Mouse (Mus musculus) limb, embryonic 11.5 days (tissue): ENCODE results near the gene Npl. TPM values are rescaled to one million over a fixed set of nuclear protein-coding genes. Genes with fewer than 3 reads are reported as not detected.

Source experiments
- ATAC-seq: fragments of 200-750 bp; cut with Nextera tagmentation; 2 replicates; pipeline ENCODE4 v1.8.0; 2017; ENCODE audit warnings: low read depth; ENCODE audit not compliant: insufficient number of reproducible peaks, low FRiP score, low TSS enrichment
- DNase-seq: peaks from one replicate; pipeline ENCODE4 v3.0.0-alpha.2; 2015; ENCODE audit warnings: low spot score
- H3K27ac ChIP-seq: fragments of 300-500 bp; sonication (generic); replicated peaks from 2 replicates; pipeline ENCODE4 v1.5.1; 2014; ENCODE audit warnings: low read depth, mild to moderate bottlenecking, low read length
- H3K27me3 ChIP-seq: fragments of 300-500 bp; sonication (generic); 2 replicates; pipeline ENCODE4 v1.6.1; 2014; ENCODE audit warnings: mild to moderate bottlenecking, low read length, mixed read lengths; ENCODE audit not compliant: control insufficient read depth, insufficient read depth
- H3K36me3 ChIP-seq: fragments of 300-500 bp; sonication (generic); 2 replicates; pipeline ENCODE4 v1.6.1; 2014; ENCODE audit warnings: mild to moderate bottlenecking, low read length, moderate library complexity, mixed read lengths; ENCODE audit not compliant: control insufficient read depth, insufficient read depth
- H3K4me1 ChIP-seq: fragments of 300-500 bp; sonication (generic); 2 replicates; pipeline ENCODE4 v1.6.1; 2014; ENCODE audit warnings: low read length, mixed read lengths; ENCODE audit not compliant: control insufficient read depth, insufficient read depth
- H3K4me2 ChIP-seq: fragments of 300-500 bp; sonication (generic); 2 replicates; pipeline ENCODE4 v1.6.1; 2014; ENCODE audit warnings: low read depth, mild to moderate bottlenecking, moderate library complexity; ENCODE audit not compliant: severe bottlenecking
- H3K4me3 ChIP-seq: fragments of 300-500 bp; sonication (generic); 2 replicates; pipeline ENCODE4 v1.5.1; 2014; ENCODE audit warnings: low read depth, low read length
- H3K9ac ChIP-seq: fragments of 300-500 bp; sonication (generic); 2 replicates; pipeline ENCODE4 v1.6.1; 2014; ENCODE audit warnings: mild to moderate bottlenecking, low read length
- H3K9me3 ChIP-seq: fragments of 300-500 bp; sonication (generic); 2 replicates; pipeline ENCODE4 v1.6.1; 2016; ENCODE audit warnings: low read length; ENCODE audit not compliant: control insufficient read depth
- WGBS: fragments of 180-500 bp; shearing (Covaris S2); extraction: QIAGEN DNeasy Blood & Tissue Kit; methylation state at CpG from one replicate; pipeline ENCODE4 v1.1.7; 2014; 5-methylcytosine and 5-hydroxymethylcytosine counted together
- polyA plus RNA-seq: library from polyadenylated mRNA; unstranded; fragments of >200 nt; fragmentation: Nextera tagmentation; extraction: Ambion mirVana; gene quantifications from 2 replicates; pipeline ENCODE4 v1.2.1, GENCODE M21; 2014

The Npl gene
- polyA plus RNA-seq, 1 experiment from 2014 or later, result 5.1 TPM

DNA sequence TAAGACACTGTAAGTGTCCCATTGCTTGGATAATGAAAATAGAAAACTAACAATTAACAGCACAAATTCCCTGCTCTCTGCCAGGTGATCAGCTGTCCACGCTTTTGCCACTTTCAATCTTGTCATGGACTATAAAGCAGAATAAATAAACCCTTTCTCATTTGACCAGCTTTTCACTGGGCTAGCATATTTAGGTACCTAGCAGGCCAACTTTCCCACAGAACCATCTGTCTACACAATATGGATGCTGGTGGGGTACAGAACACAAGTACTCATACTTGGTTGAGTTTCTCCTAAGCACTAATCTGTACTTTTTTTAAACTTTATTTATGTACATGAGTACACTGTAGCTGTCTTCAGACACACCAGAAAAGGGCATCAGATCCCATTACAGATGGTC, 70.5 kb downstream of the Npl start:
- H3K27me3 ChIP-seq, result no peaks in the 10 kb centered on the region
- no peak overlapping the region for H3K4me3 ChIP-seq
- 89% methylated on average over 1 of the region's 1 CpGs for WGBS
- no peak for ATAC-seq
- H3K4me2 ChIP-seq, result no peak overlapping the region
- no peaks in the 10 kb centered on the region for H3K9me3 ChIP-seq
- H3K4me1 ChIP-seq, result no peaks in the 10 kb centered on the region
- H3K27ac ChIP-seq, result no peak overlapping the region
- DNase-seq, result no peak
- peaks cover 31% of the 10 kb centered on the region for H3K36me3 ChIP-seq
- no peak overlapping the region for H3K9ac ChIP-seq

- Histone ChIP-seq H3K36me3 (peaks cover 34% of the 10 kb centered on the region), H3K4me2 (no peak overlapping the region), H3K27ac (no peak overlapping the region), H3K9me3 (no peaks in the 10 kb centered on the region), H3K27me3 (no peaks in the 10 kb centered on the region), H3K9ac (no peak overlapping the region), H3K4me3 (no peak overlapping the region), H3K4me1 (no peaks in the 10 kb centered on the region)
- ATAC-seq, result no peak
- DNase-seq, result no peak
- WGBS, result 80% methylated on average over 1 of the region's 1 CpGs
These were observed 88.0 kb downstream of the Npl start for GRCm38 (mm10) chr1:153461796-153462195.

DNA sequence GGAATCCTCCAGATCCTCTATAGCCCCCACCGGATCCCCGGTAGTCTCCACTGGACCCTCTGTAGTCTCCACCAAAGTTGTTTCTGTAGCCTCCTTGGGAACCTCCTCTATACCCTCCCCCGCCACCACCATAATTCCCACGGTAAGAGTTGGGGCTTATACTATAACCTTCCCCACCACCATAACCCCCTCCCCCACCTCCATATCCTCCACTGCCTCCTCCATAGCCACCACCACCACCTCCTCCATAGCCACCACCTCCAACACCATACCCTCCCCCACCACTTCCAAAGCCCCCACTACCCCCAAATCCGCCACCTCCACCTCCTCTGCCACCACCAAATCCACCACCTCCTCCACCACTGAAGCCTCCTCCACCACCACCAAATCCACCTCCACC, 93.7 kb downstream of the Npl start:
- H3K27ac ChIP-seq, result no peak overlapping the region
- no peaks in the 10 kb centered on the region for H3K4me1 ChIP-seq
- no peaks in the 10 kb centered on the region for H3K9me3 ChIP-seq
- no peak overlapping the region for H3K4me2 ChIP-seq
- H3K4me3 ChIP-seq, result no peak overlapping the region
- H3K9ac ChIP-seq, result no peak overlapping the region
- H3K27me3 ChIP-seq, result no peaks in the 10 kb centered on the region
- DNase-seq (no peak), ATAC-seq (no peak)
- WGBS, result 89% methylated on average over 5 of the region's 5 CpGs
- H3K36me3 ChIP-seq, result peaks cover 23% of the 10 kb centered on the region

- H3K27ac ChIP-seq, result no peak overlapping the region
- no peaks in the 10 kb centered on the region for H3K4me1 ChIP-seq
- no peaks in the 10 kb centered on the region for H3K9me3 ChIP-seq
- no peak overlapping the region for H3K4me3 ChIP-seq
- 91% methylated on average over 3 of the region's 3 CpGs for WGBS
- H3K36me3 ChIP-seq, result peaks cover 12% of the 10 kb centered on the region; the same call in 1 of the 2 replicates
- no peak overlapping the region for H3K9ac ChIP-seq
- H3K27me3 ChIP-seq, result no peaks in the 10 kb centered on the region
- peak; percentile 19 for DNase-seq
- no peak for ATAC-seq
- H3K4me2 ChIP-seq, result no peak overlapping the region
These were observed 96.7 kb downstream of the Npl start for GRCm38 (mm10) chr1:153453146-153453642.

Other genes with a start within 250 kb of the Npl start
- gene Lamc1, start 217.3 kb downstream of the Npl start, polyA plus RNA-seq, result 29.9 and 34.8 TPM in 2 replicates
- 0.23 and 0.27 TPM in 2 replicates for gene Shcbp1l, start 124.9 kb downstream of the Npl start, polyA plus RNA-seq
- 28.1 and 36.7 TPM in 2 replicates for gene Dhx9, start 62.4 kb downstream of the Npl start, polyA plus RNA-seq
- gene Rgs8, start 103.0 kb upstream of the Npl start, polyA plus RNA-seq, result 0.24 and 0.74 TPM in 2 replicates
- gene Rgs16, start 190.3 kb upstream of the Npl start, polyA plus RNA-seq, result 4.8 and 4.9 TPM in 2 replicates
- gene Rnasel, start 199.4 kb upstream of the Npl start, polyA plus RNA-seq, result 9.1 and 10.2 TPM in 2 replicates